Mouse (Mus musculus) neutrophil, adult 5-6 weeks (primary cell): ENCODE measurements around the gene Tnfrsf19. TPM values are rescaled to one million over a fixed set of nuclear protein-coding genes. Genes with fewer than 3 reads are reported as not detected.

Experiments used
- ATAC-seq: fragments of 151-379, 151-347 bp; 2 replicates; pipeline ENCODE4 v1.8.0; 2017; ENCODE audit warnings: mild to moderate bottlenecking, moderate TSS enrichment; ENCODE audit not compliant: insufficient number of reproducible peaks, poor library complexity, low FRiP score, severe bottlenecking; ENCODE audit errors: extremely low read depth
- total RNA-seq: library from RNA; stranded (forward); fragments of 200-1000 nt; gene quantifications from 2 replicates; pipeline ENCODE4 v1.2.3, GENCODE M21; 2017

The Tnfrsf19 gene
- total RNA-seq, 1 experiment from 2014 or later: 1.2 TPM

- ATAC-seq: no peak
Measured at GRCm38 (mm10) chr14:60980244-60980887, 65.9 kb downstream of the Tnfrsf19 start.

GRCm38 (mm10) chr14:60978129-60978528, 68.2 kb downstream of the Tnfrsf19 start:
- no peak for ATAC-seq

GRCm38 (mm10) chr14:60976231-60976630, 70.1 kb downstream of the Tnfrsf19 start:
- ATAC-seq: no peak

- no peak for ATAC-seq
Measured at GRCm38 (mm10) chr14:60975736-60976135, 70.6 kb downstream of the Tnfrsf19 start.

- ATAC-seq: no peak
Measured at GRCm38 (mm10) chr14:60970961-60971360, 75.3 kb downstream of the Tnfrsf19 start.

GRCm38 (mm10) chr14:60966061-60966460, 80.2 kb downstream of the Tnfrsf19 start:
- no peak for ATAC-seq

GRCm38 (mm10) chr14:60964016-60964810, 82.1 kb downstream of the Tnfrsf19 start:
- ATAC-seq: no peak

GRCm38 (mm10) chr14:60957611-60958157, 88.6 kb downstream of the Tnfrsf19 start:
- no peak for ATAC-seq

GRCm38 (mm10) chr14:60937481-60938039, 108.7 kb downstream of the Tnfrsf19 start:
- no peak for ATAC-seq

- no peak for ATAC-seq
Measured at GRCm38 (mm10) chr14:60935705-60936104, 110.6 kb downstream of the Tnfrsf19 start.

GRCm38 (mm10) chr14:60926011-60926410, 120.3 kb downstream of the Tnfrsf19 start:
- no peak for ATAC-seq

- ATAC-seq: no peak
Measured at GRCm38 (mm10) chr14:60916661-60917060, 129.6 kb downstream of the Tnfrsf19 start.

Other genes with a start within 250 kb of the Tnfrsf19 start
- 19.5 and 22.3 TPM in 2 replicates for gene Sacs, start 92.0 kb upstream of the Tnfrsf19 start, total RNA-seq
- gene Sgcg, start 212.0 kb upstream of the Tnfrsf19 start, total RNA-seq: not detected in 2 replicates